Comparison of ENCODE assay signal across 20 mouse cellular contexts in genomic region chr6:86899053-86899452, GRCm38 (mm10). TPM values are rescaled to one million over a fixed set of nuclear protein-coding genes. Genes with fewer than 3 reads are reported as not detected.
DNase-seq lines count a peak whose midpoint lies in the region; ATAC-seq and TF ChIP-seq lines count a peak whose summit lies in the region.
"Had no signal": no experiment of that assay in that cellular context is flagged by ENCODE, and none has a peak within 500 bp of the region (broad histone marks: within the 10 kb centered on the region; RNA-seq: fewer than 3 reads in every experiment).

No protein-coding gene starts in this region.

- H3K4me1 ChIP-seq in hindbrain, postnatal 0 days (ENCODE audit: insufficient read depth, low read length) = no peaks in the 10 kb centered on the region
- no peaks in the 10 kb centered on the region for H3K4me1 ChIP-seq in hindbrain, embryonic 10.5 days (replicated peaks)
- H3K4me1 ChIP-seq in midbrain, postnatal 0 days (ENCODE audit: insufficient read depth, low read length) = no peaks in the 10 kb centered on the region
- 0 out of 2 replicates have a peak, but pooled peaks cover 2% of the 10 kb centered on the region for H3K4me1 ChIP-seq in midbrain, embryonic 16.5 days (ENCODE audit: control insufficient read depth, insufficient read depth, low read length)
- H3K4me1 ChIP-seq: heart, embryonic 10.5 days had no signal

- no peak overlapping the region for H3K27ac ChIP-seq in hindbrain, postnatal 0 days
- no peak overlapping the region for H3K27ac ChIP-seq in hindbrain, embryonic 10.5 days
- H3K27ac ChIP-seq in midbrain, postnatal 0 days (ENCODE audit: low read depth, low read length) = no peak overlapping the region
- no peak overlapping the region for H3K27ac ChIP-seq in midbrain, embryonic 16.5 days (ENCODE audit: low read length)
- H3K27ac ChIP-seq: heart, embryonic 10.5 days; macrophage; midbrain, embryonic 12.5 days had no signal

- 75% methylated on average over 3 of the region's 3 CpGs for WGBS in hindbrain, postnatal 0 days
- WGBS in hindbrain, embryonic 10.5 days = 75% methylated on average over 3 of the region's 3 CpGs
- 82% methylated on average over 3 of the region's 3 CpGs for WGBS in midbrain, postnatal 0 days
- WGBS in midbrain, embryonic 16.5 days = 73% methylated on average over 3 of the region's 3 CpGs

- no peak for DNase-seq in cerebellum, postnatal 4 days (ENCODE audit: low spot score in 2 of 2)
- DNase-seq in hindbrain, postnatal 0 days (ENCODE audit: low spot score) = peak; percentile 8
- DNase-seq in hindbrain, embryonic 10.5 days (ENCODE audit: low spot score) = no peak
- DNase-seq in midbrain, postnatal 0 days (ENCODE audit: low spot score) = peak; percentile 10
- DNase-seq: adrenal gland, postnatal 14 days; forebrain, postnatal 0 days; gastrocnemius, postnatal 25 days; heart, postnatal 14 days; lung, adult 2 months; right cerebral cortex, postnatal 25 days; thymus, adult 2 months had no signal

- no peaks in the 10 kb centered on the region for H3K9me3 ChIP-seq in hindbrain, postnatal 0 days (ENCODE audit: low read length)
- no peaks in the 10 kb centered on the region for H3K9me3 ChIP-seq in hindbrain, embryonic 10.5 days
- no peaks in the 10 kb centered on the region for H3K9me3 ChIP-seq in midbrain, postnatal 0 days (ENCODE audit: low read length)
- H3K9me3 ChIP-seq in midbrain, embryonic 16.5 days (replicated peaks; ENCODE audit: control insufficient read depth, low read length, poor library complexity, severe bottlenecking) = no peaks in the 10 kb centered on the region
- H3K9me3 ChIP-seq: heart, embryonic 10.5 days; midbrain, embryonic 12.5 days had no signal

- peak; percentile 80 for ATAC-seq in cerebellum, adult (ENCODE audit: insufficient number of reproducible peaks, low FRiP score, low TSS enrichment)
- no peak for ATAC-seq in hindbrain, postnatal 0 days
- ATAC-seq in midbrain, postnatal 0 days (ENCODE audit: low FRiP score) = no peak
- ATAC-seq in midbrain, embryonic 16.5 days = no peak
- no peak for ATAC-seq in inflammation-experienced regulatory T-cells, adult 6 months
- ATAC-seq in CD4-positive, CD25-positive, alpha-beta regulatory T cell, adult 4 months = no peak
- ATAC-seq: forebrain, postnatal 0 days; intestine, postnatal 0 days had no signal

- no peak for TF ChIP-seq CTCF in hindbrain, postnatal 0 days (IDR thresholded peaks at IDR 0.05; ENCODE audit: low read depth)
- no peak for TF ChIP-seq CTCF in midbrain, postnatal 0 days (IDR thresholded peaks at IDR 0.05)

- no peak overlapping the region for H3K4me2 ChIP-seq in hindbrain, postnatal 0 days (ENCODE audit: low read depth, low read length)
- H3K4me2 ChIP-seq in midbrain, postnatal 0 days (ENCODE audit: low read depth, low read length, poor library complexity, severe bottlenecking) = no peak overlapping the region
- no peak overlapping the region for H3K4me2 ChIP-seq in midbrain, embryonic 16.5 days (ENCODE audit: low read length)
- H3K4me2 ChIP-seq: midbrain, embryonic 12.5 days had no signal

- no peak overlapping the region for H3K9ac ChIP-seq in hindbrain, postnatal 0 days (replicated peaks; ENCODE audit: low read length)
- H3K9ac ChIP-seq in midbrain, postnatal 0 days (replicated peaks; ENCODE audit: low read length, poor library complexity, severe bottlenecking) = no peak overlapping the region
- H3K9ac ChIP-seq in midbrain, embryonic 16.5 days (ENCODE audit: low read depth, low read length) = no peak overlapping the region
- H3K9ac ChIP-seq: forebrain, postnatal 0 days; midbrain, embryonic 12.5 days had no signal

- no peaks in the 10 kb centered on the region for H3K36me3 ChIP-seq in hindbrain, postnatal 0 days (ENCODE audit: insufficient read depth, low read length)
- H3K36me3 ChIP-seq in hindbrain, embryonic 10.5 days = peaks cover 4% of the 10 kb centered on the region; the same call in 1 of the 2 replicates
- H3K36me3 ChIP-seq in midbrain, postnatal 0 days (ENCODE audit: insufficient read depth, low read length) = 0 out of 2 replicates have a peak, but pooled peaks cover 1% of the 10 kb centered on the region
- no peaks in the 10 kb centered on the region for H3K36me3 ChIP-seq in midbrain, embryonic 16.5 days (ENCODE audit: control insufficient read depth, insufficient read depth, low read length)
- H3K36me3 ChIP-seq: midbrain, embryonic 12.5 days had no signal

- no peaks in the 10 kb centered on the region for H3K27me3 ChIP-seq in hindbrain, postnatal 0 days (ENCODE audit: insufficient read depth, low read length)
- H3K27me3 ChIP-seq in hindbrain, embryonic 10.5 days (ENCODE audit: insufficient read depth, poor library complexity, severe bottlenecking) = no peaks in the 10 kb centered on the region
- H3K27me3 ChIP-seq in midbrain, postnatal 0 days (ENCODE audit: insufficient read depth, low read length) = no peaks in the 10 kb centered on the region
- no peaks in the 10 kb centered on the region for H3K27me3 ChIP-seq in midbrain, embryonic 16.5 days (ENCODE audit: control insufficient read depth, insufficient read depth, low read depth, low read length)
- H3K27me3 ChIP-seq: CH12.LX; midbrain, embryonic 12.5 days had no signal

- H3K4me3 ChIP-seq in hindbrain, postnatal 0 days (ENCODE audit: low read length) = no peak overlapping the region
- no peak overlapping the region for H3K4me3 ChIP-seq in hindbrain, embryonic 10.5 days
- no peak overlapping the region for H3K4me3 ChIP-seq in midbrain, postnatal 0 days (ENCODE audit: low read depth, low read length)
- H3K4me3 ChIP-seq in midbrain, embryonic 16.5 days (ENCODE audit: low read depth, low read length) = no peak overlapping the region
- H3K4me3 ChIP-seq: heart, embryonic 10.5 days; midbrain, embryonic 12.5 days had no signal

RNA-seq across cellular contexts. Expression of gene Aak1, which starts 49.7 kb away (rescaled TPM):
- total RNA-seq in hindbrain, postnatal 0 days (2014; rRNA removed) = 77.8 and 80.8 TPM in 2 replicates
- 27.0 and 32.6 TPM in 2 replicates for polyA plus RNA-seq in hindbrain, postnatal 0 days (2015; fragmentation: Nextera tagmentation; extraction: Ambion mirVana)
- polyA plus RNA-seq in hindbrain, embryonic 10.5 days (2016; fragmentation: Nextera tagmentation; extraction: Ambion mirVana) = 12.1 and 18.8 TPM in 2 replicates
- 74.4 and 79.2 TPM in 2 replicates for total RNA-seq in midbrain, postnatal 0 days (2014; rRNA removed)
- 29.1 and 41.8 TPM in 2 replicates for polyA plus RNA-seq in midbrain, postnatal 0 days (2015; fragmentation: Nextera tagmentation; extraction: Ambion mirVana)
- 44.6 and 47.8 TPM in 2 replicates for polyA plus RNA-seq in midbrain, embryonic 16.5 days (2015; fragmentation: Nextera tagmentation; extraction: Ambion mirVana)
- polyA plus RNA-seq in inflammation-experienced regulatory T-cells, adult 6 months (2017; shearing (Covaris generic)) = 10 to 100 TPM; 23.9 to 27.8 (median 24.9) TPM
- 10 to 100 TPM; 22.8 to 29.2 TPM for polyA plus RNA-seq in CD4-positive, CD25-positive, alpha-beta regulatory T cell, adult 4 months (2017; shearing (Covaris generic))

Comparison
In these comparisons a context has a peak if more than half of its experiments do, and no peak if none do; other contexts are left out.
1. DNase-seq: peak in hindbrain, postnatal 0 days (single experiment) and midbrain, postnatal 0 days (single experiment); none in cerebellum, postnatal 4 days (0 of 2) and hindbrain, embryonic 10.5 days (single experiment).